Mouse (Mus musculus): ENCODE data around the gene Mettl21c. TPM values are rescaled to one million over a fixed set of nuclear protein-coding genes. Genes with fewer than 3 reads are reported as not detected.

Gene Mettl21c
- total RNA-seq, 1 experiment from 2014 or later, result 0.58 TPM

Other genes with a start within 250 kb of the Mettl21c start
- 12.5 and 16.1 TPM in 2 replicates for gene Uxs1, start 192.2 kb downstream of the Mettl21c start, total RNA-seq (2017)
- 84.8 and 100 TPM in 2 replicates for gene Tpp2, start 86.4 kb downstream of the Mettl21c start, total RNA-seq (2017)
- gene Gm8251, start 41.9 kb upstream of the Mettl21c start, total RNA-seq (2017), result 0.81 and 0.86 TPM in 2 replicates
- gene Tex30, start 82.4 kb upstream of the Mettl21c start, total RNA-seq (2017), result 18.2 and 19.0 TPM in 2 replicates
- gene Kdelc1, start 98.8 kb upstream of the Mettl21c start, total RNA-seq (2017), result 1.2 and 2.3 TPM in 2 replicates
- 1.6 and 2.1 TPM in 2 replicates for gene Bivm, start 98.9 kb upstream of the Mettl21c start, total RNA-seq (2017)
- gene Ercc5, start 127.7 kb upstream of the Mettl21c start, total RNA-seq (2017), result 21.5 and 23.5 TPM in 2 replicates
- not detected in 2 replicates for gene Mettl21e, start 198.9 kb upstream of the Mettl21c start, total RNA-seq (2017)